Mouse (Mus musculus) NIH3T3 (cell line): ENCODE measurements around the gene Zbtb11.
A peak's percentile ranks its signal among the peaks of the same experiment; 100 is the strongest.
"Not testable (repeated sequence)": the region's sequence is repeated elsewhere in the genome, so short reads cannot be mapped to it uniquely, and the experiment has no call there.

Source experiments
- DNase-seq: peaks from one replicate; pipeline ENCODE4 v3.0.0-alpha.2; 2012; ENCODE audit warnings: low read depth

Gene Zbtb11

DNA sequence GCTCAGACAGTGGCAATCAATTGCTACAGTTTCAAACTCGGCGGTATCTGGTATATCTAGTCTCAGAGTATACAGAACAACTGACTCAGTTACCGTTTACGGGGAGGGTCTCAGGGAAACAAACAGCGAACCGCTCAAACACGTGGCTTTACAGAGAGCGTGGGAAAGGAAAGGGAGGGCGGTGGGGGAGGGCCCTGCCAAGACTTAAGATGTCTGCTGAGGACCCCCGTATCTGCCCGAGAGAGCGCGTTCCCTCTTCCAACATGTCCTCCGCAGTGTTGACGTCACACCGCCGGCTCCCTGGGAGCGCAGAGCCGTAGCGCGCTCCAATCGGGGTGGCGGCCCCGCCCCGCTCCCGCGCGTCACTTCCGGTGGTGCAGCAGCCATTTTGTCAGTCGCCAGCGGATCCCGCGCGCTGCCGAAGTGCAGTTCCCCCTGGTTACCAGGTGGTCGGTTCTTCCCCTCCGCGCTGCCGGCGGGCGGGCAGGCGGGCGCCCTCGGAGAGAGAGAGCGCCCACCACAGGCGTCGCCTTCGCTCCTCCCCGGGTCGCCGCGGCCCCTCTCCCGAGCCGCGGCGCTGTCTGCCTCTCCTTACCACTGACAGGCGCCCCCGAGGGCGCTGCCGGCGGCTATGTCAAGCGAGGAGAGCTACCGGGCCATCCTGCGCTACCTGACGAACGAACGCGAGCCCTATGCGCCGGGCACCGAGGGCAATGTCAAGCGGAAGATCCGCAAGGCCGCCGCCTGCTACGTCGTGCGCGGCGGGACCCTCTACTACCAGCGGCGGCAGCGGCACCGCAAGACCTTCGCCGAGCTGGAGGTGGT, at the start of gene Zbtb11:
TSS of gene Zbtb11 (plus strand) at position 453 of the 825 bp plus-strand sequence.
- peak; percentile 99 for DNase-seq

DNA sequence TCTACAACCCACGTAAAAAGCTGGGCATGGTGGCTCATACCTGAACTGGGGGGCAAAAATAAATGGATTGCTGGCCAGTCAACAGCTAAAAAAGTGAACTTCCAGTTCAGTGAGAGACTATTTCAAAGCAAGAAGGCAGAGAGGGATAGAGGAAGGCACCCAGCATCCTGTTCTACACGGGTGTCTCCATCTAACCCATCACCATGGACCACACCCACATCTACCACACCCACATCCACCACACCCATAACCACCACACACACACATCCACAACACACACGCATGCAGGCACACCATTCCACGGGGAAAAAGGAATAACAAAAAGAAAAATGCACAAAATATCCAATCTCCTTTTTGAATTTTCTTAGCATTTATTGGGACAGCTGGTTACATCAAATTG, 49.7 kb upstream of the Zbtb11 start:
- DNase-seq: no peak

DNA sequence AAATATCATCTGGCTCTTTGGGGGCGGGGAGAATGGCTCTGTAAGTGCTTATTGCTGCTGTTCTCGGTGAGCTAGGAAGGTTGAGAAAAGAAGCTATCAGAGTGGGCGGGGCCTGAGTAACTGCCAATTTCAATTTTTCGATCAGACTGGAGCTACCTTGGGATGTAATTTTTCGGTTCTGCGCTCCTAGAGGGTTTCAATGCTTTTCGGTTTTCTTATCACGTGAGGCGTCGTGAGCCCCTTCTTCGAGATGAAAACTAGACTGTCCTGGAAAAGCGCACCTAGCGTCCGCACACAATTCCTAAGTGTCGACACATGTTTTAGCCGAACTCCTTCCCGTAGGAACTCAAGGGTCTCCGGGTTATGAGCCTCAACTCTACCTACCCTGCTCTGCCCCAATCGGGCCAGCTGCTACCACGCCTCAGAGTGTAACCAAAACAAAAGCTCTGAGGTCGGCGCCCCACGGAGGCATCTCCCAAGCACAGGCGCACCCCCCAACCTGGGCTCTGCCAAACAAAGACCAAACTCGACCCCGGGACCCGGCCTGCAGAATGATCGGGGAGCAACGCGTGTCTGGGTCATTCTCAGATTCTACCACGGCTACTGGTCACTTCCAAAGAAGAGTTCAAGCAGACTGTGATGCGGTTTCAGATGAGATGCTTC, 39.9 kb upstream of the Zbtb11 start:
- peak; percentile 52 for DNase-seq

DNA sequence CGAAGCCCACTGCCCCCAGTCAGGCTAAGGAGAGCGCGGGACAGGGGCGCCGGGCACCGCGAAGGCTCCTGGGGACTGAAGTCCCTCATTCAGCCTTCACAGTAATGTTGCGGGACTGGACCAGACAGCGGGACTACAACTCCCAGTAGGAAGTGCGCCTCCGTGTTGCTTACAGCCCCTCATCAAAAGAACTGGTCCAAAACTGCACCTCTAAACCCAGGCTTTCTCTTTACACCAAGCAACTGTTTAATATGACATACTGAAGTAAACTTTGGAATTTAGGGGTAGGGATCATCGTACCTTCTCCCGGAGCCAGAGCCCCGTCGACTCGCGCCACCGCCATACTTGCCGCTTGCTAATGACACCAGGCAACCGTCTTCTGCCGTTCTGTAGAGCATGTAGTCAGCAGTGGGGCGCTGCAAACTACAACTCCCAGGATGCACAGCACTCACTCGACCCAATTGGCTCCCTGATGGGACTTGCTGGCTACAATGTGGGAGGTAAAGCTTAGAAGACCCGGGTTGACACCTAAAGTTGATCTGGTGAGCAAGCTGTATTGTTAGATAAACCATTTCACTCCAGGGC, 39.1 kb upstream of the Zbtb11 start, which contains the start of gene Cep97:
TSS of gene Cep97 (minus strand) at position 403 of the 585 bp plus-strand sequence.
- peak; percentile 87 for DNase-seq

DNA sequence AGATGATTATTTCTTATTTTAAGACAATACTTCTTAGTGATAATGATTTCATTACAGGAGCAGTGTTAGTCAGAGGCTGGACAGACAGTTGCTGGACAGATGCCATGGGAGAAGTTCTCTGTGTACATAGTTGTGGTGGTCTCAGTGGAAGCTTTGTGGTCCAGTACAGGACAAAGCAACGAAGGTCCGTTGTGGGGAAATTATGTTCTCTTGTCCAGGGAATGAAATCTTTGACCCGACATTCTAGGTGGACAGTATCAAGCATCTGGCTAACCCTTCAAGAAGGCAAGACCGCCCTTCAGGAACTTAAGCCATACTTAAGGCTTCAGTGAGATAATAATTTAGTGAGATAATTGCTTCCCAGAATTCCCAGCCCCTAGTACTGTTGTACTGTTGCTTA, 34.9 kb upstream of the Zbtb11 start:
- no peak for DNase-seq

DNA sequence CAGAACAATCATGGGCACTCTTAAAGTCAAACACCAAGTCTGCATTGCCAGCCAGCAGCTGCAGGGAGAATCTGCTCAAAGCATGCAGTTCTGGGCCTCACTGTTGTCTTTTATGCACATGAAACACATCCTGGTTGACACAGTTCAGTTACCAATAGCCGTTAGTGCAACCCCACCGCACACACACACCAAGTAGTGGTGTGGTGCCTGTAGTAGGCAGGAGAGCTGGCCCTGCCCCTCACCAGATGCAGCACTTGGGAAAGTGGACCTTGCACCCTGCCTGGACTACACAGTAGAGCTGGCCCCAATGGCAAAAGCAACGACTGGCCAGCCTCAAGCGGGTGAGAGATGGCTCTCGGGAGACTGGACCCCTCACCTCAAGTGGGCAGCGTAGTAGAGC, 34.0 kb upstream of the Zbtb11 start:
- DNase-seq: no peak

DNA sequence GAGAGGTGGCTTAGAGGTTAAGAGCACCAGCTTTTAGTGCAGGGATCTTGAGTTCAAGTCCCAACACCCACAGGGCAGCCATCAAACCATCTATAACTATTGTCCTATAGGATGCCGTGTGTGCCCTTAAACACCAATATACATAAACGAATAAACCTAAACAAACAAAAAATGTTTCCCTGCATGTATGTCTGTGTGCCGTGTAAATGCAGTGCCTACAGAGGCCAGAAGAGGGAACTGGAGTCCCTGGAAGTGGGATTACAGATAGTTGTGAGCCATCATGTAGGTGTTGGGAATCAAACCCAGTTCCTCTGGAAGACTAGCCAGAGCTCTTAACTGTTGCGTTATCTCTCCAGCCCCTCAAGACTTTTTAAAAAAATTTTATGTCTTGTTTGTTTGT, 32.9 kb upstream of the Zbtb11 start:
- DNase-seq: no peak

DNA sequence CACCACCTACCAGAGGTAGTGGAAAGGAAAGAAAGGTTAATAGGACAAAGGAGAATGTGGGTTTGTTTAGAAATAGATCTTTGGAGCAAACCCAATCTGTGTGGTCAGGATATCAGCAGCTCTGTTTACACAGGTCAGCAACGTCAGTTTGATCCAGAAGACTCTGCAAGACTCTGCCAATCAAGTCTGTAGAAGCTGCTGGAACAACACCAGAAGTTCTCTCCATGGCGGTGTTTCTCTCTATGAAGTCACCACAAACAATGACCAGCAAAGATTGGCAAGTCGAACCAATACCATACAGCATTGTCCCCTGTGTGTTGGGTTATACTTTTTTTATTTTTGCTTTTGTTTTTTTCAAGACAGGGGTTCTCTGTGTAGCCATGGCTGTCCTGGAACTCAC, 26.4 kb upstream of the Zbtb11 start:
- DNase-seq: no peak

DNA sequence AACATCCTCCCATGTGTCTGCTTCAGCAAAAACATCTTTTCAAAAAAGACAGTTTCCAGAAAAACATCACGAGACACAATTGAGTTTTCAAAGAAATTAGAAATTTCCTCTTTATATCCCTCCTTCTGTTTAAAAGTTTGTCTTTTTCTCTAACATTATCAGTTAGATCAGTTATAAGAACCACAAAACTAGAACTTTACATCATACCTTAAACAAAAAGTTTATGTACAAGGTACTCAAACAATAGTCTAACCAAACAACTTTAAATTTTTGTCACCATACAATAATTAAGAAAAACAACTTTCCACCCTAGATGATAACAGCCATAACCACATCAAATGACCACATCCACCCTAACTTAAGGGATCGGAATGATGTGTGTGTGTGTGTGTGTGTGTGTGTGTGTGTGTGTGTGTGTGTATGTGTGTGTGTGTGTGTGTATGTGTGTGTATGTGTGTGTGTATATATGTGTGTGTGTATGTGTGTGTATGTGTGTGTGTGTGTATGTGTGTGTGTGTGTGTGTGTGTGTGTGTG, 25.7 kb upstream of the Zbtb11 start:
- DNase-seq: not testable (repeated sequence)

DNA sequence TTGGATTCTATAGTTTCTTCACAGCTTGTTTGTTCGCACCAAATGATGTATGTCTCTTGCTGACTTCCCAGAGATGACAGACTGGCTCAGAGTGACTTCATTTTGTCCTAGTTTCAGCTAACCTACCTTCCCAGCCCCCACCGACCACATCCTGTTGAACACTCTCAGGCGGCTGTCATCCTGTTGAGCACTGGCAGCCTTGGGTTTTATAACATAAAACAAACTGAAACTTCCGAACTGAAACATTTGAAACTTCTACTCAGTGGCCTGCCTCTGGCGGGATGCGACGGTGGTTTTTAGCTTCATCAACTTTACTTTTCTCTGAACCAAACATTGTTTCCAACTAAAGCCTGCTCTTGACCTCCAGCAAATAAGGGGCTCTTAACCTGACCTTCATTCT, 24.7 kb upstream of the Zbtb11 start:
- no peak for DNase-seq

DNA sequence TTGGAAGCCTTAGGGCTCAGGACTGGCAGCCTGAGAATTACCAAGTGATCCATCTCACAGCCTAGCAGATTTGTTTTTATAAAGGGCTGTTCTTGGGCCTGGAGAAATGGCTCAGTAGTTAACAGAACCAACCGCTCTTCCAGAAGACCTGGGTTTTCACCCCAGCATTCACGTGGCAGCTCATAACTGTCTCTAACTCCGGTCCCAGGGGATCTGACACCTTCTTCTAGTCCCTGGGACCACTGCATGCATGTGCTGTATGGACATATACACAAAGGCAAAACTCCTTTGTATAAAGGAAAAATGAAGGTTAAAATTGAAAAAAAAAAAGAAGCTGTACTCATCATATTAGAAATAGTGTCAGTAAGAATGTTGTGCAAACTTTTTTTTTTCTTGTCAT, 23.2 kb upstream of the Zbtb11 start:
- no peak for DNase-seq

DNA sequence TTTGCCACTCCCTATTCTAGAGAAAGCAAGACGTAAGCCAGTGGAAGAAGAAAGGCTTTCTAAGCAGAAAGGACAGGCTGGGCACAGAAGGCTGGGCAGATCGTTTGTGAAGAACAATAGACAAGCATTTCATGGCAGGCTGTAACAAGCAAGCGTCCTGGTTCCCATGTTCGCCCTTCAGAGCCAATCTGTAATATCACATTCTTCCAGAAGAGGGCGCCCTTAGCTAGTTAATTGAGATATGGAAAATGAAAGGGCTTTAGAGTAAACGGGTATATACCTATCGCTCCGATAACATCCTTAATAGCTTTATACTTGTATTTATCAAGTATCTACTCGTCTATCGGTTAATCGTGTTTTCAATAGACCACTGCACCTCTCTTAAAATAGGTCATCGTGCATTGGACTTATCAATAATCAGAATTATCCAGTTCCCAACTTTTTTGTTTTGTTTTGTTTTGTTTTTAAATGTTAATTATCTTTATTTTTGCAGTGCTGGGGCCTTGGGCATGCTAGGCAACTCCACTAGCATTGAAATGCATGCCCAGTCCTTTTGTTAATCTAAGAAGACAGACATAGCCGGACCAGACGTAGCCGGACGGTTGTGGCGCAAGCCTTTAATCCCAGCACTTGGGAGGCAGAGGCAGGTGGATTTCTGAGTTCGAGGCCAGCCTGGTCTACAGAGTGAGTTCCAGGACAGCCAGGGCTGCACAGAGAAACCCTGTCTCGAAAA, 22.6 kb upstream of the Zbtb11 start:
- DNase-seq: peak; percentile 92

DNA sequence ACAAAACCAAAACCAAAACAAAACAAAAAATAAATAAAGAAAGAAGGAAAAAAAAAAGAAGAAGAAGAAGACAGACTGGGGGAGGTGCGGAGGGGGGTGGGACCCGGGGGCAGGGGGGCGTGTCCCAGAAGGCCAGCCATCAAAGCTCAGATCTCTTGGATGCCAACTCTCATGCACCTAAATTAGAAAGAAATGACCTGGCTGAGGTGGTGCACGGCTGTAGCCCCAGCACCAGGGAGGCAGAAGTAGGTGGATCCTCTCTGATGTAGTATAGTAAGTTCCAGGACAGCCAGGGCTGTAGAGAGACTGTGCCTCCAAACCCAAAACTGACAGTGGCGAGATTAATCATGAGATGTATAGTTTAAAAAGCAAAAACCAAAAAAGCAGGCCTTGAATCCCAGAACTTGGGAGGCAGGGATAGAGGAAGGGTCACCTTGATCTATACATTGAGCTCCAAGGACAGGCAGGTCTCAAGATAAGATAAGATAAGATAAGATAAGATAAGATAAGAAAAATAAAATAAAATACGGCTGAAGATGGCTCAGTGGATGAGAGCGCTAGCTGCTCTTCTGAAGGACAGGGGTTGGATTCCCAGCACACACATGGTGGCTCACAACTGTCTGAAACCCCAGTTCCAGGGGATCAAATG, 21.9 kb upstream of the Zbtb11 start:
- DNase-seq: no peak

DNA sequence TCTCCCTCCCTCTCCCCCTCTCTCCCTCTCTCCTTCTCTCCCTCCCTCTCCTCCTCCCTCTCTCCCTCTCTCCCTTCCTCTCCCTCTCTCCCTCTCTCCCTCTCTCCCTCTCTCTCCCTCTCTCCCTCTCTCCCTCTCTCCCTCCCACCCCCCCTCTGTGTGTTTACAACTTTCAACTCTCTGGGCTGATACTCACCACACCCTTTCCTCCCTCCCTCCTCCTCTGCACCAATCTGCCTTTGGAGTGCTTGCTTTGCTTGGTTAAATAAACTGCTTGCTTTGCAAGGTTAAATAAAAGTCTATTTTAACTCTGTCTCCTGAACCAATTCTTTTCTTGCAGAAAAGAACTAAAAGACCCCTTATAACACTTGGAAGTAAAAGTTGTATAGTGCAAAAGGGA, 20.9 kb upstream of the Zbtb11 start:
- DNase-seq: peak; percentile 24

DNA sequence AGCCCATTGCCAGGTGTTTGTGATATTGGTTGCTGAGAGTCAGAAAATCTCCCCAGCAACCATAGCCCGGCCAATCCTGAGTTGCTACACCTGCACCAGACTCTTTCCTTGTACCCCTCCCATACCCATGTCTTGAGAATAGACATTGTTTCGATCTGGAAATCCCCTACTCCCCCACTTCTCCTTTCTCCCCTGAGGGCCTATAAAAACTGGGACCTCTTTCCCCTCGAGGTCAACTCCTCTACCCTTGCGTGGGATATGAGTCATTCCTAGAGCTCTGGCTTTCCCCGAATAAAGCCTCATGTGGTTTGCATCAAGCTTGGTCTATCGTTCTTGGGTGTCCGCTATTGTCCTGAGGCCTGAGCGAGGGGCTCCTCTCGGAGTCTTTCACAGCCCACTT, 19.5 kb upstream of the Zbtb11 start:
- not testable (repeated sequence) for DNase-seq

DNA sequence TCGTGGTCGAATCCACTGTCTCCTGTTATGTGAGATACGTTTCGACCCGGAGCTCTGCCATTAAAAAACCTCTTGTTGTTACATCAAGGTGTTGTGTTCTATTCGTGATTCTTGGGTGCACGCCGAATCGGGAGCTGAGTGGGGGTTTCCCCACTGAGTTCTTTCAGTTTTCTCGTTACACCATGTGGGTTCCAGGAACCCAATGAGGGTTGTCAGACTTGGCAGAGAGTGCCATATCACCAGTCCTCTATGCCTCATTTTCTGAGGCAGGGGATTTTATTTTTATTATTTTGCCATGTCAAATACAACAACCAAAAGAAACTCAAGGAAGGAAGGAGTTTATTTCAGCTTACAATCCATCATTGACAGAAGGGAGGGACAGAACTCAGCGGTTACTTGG, 10.6 kb upstream of the Zbtb11 start:
- DNase-seq: not testable (repeated sequence)

DNA sequence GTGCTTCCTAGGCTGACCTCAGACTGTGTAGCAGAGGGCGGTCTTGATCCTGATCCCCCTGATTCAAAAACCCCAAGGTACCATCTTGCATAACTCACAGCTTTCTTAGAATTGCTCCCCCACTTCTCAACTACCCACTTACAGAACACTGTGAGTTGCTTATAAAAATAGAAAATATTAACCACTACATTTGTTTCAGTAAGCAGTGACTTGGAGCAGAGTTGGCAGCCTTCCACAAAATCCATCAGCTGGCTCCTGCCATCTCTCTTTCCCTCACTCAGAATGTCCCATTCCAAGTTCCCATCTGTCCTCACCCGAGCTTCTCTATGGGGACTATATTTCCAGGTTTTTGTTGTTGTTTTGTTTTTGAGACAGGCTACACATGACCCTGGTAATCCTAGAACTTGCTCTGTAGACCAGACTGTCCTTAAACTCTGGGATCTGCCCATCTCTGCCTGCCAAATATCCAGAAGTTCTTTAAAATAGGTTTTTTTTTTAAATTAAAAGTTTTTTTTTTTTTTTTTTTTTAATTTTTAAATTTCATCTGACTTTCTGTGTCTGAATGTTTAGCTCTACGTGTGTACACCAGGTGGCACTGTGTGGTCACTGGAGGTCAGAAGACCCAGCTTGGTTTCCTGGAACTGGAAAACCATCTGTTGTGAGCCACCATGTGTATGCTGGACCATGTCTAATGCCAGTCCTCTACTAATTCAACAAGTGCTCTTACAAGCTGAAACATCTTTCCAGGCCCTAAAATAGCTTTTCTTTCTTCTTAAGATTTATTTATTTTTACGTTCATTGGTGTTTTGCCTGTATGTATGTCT, 9.3 kb upstream of the Zbtb11 start:
- DNase-seq: peak; percentile 68

DNA sequence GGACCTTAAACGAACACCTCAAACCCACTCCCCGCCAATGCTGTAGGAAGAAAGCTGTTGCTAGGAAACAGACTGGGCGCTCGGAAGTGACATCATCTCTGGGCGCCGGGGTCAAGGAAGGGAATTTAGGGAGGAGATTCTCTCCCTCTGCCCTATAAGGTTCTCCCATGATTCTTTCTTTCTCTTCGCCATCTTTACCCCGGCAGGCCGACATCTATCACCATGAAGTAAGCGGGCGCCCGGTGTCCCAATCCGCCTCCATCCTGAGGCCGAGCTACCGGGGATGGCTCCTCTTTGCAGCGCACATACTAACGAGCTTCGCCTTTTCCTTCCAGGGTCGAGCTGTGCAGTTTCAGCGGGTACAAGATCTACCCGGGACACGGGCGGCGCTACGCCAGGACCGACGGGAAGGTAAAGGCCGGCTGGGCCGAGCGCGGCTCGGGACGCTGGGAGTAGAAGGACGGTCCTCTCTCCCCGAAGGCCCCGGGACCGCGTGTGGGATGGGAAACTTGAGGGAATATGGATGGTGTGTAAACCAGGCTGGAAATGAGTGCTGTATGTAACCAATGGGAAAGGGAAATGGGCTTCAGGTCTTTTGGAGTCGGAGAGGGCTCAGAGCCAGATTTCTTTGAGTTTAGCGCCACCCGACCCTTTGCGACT, 7.3 kb upstream of the Zbtb11 start, which contains the start of gene Rpl24:
TSS of gene Rpl24 (plus strand) at position 64 of the 660 bp plus-strand sequence.
- DNase-seq: peak; percentile 94

DNA sequence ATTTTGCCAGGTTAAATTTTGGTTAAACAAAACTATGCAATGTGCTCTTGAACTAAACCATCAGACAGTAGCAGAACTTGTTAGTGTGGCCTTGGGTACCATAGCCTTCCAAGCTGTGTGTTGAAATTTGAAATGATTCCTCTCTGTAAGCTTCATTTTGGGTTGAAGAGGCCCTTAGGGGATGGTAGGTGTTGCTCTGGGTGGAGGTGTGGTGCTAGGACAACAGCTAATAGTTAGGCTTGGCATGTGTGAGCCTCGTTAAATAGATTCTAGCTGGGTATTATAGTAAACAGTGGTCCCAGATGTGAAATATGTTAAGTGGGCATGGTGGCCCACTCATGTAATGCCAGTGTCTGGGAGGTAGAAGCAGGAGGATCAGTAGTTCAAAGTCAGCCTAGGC, 6.5 kb upstream of the Zbtb11 start:
- DNase-seq: no peak

DNA sequence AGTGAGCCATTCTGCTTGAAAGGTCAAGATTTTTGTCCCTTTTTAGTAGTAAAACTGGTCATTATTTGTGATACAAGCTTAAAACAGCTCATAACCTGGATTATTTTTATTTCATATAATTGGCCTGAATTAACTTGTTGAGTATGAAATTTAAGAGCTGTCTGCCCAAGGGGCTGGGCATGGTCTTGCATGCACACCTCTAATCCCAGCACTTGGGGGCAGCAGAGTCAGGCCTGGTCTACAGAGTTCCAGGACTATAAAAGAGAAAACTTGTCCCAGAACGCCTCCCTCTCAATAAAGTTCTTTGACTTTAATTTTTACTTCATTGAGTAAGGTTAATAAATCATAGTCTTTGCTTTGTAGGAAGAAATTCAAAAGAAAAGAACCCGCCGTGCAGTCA, 4.5 kb upstream of the Zbtb11 start:
- DNase-seq: peak; percentile 74
